Mouse (Mus musculus) c-Kit-positive CD71-positive TER-119-positive erythroid progenitor cells, embryonic 14.5 days (primary cell): ENCODE measurements at regions not wholly inside any gene's neighbourhood (a gene's known extent, or its start where the extent isn't known, plus 50 kb on each side); places are given as distances from the start of the nearest gene placed in this dataset.
"Not testable (repeated sequence)": the region's sequence is repeated elsewhere in the genome, so short reads cannot be mapped to it uniquely, and the experiment has no call there.

Source experiments
- DNase-seq: peaks from one replicate; pipeline ENCODE4 v3.0.0-alpha.2; 2013; ENCODE audit warnings: low spot score

GRCm38 (mm10) chr1:14109190-14109482, 1984.0 kb downstream of the 4930444P10Rik start:
- no peak for DNase-seq

- DNase-seq, result no peak
Measured at GRCm38 (mm10) chr1:14108450-14109189, 1984.5 kb downstream of the 4930444P10Rik start.

- not testable (repeated sequence) for DNase-seq
Measured at GRCm38 (mm10) chr1:14105521-14105920, 1987.6 kb downstream of the 4930444P10Rik start.

- no peak for DNase-seq
Measured at GRCm38 (mm10) chr1:14104529-14104928, 1988.6 kb downstream of the 4930444P10Rik start.

GRCm38 (mm10) chr1:14099031-14099430, 1994.1 kb downstream of the 4930444P10Rik start:
- no peak for DNase-seq

GRCm38 (mm10) chr1:14097567-14098228, 1995.4 kb downstream of the 4930444P10Rik start:
- DNase-seq, result no peak

GRCm38 (mm10) chr1:14064856-14065255, 2028.3 kb downstream of the 4930444P10Rik start:
- no peak for DNase-seq

GRCm38 (mm10) chr1:14036163-14036562, 2057.0 kb downstream of the 4930444P10Rik start:
- no peak for DNase-seq

GRCm38 (mm10) chr1:14011484-14011883, 2081.6 kb downstream of the 4930444P10Rik start:
- DNase-seq, result no peak

GRCm38 (mm10) chr1:14010789-14011188, 2082.3 kb downstream of the 4930444P10Rik start:
- no peak for DNase-seq

- no peak for DNase-seq
Measured at GRCm38 (mm10) chr1:14002550-14002949, 2090.6 kb downstream of the 4930444P10Rik start.

- no peak for DNase-seq
Measured at GRCm38 (mm10) chr1:14001431-14001830, 2091.7 kb downstream of the 4930444P10Rik start.

- DNase-seq, result no peak
Measured at GRCm38 (mm10) chr1:14000605-14001395, 2092.3 kb downstream of the 4930444P10Rik start.

- DNase-seq, result no peak
Measured at GRCm38 (mm10) chr1:13998178-13998708, 2094.9 kb downstream of the 4930444P10Rik start.

- no peak for DNase-seq
Measured at GRCm38 (mm10) chr1:13993825-13994509, 2099.2 kb downstream of the 4930444P10Rik start.

GRCm38 (mm10) chr1:13992978-13993377, 2100.1 kb downstream of the 4930444P10Rik start:
- no peak for DNase-seq

GRCm38 (mm10) chr1:13989360-13989759, 2103.8 kb downstream of the 4930444P10Rik start:
- DNase-seq, result no peak

- no peak for DNase-seq
Measured at GRCm38 (mm10) chr1:13984833-13985232, 2108.3 kb downstream of the 4930444P10Rik start.

GRCm38 (mm10) chr1:13980273-13980672, 2112.9 kb downstream of the 4930444P10Rik start:
- no peak for DNase-seq

GRCm38 (mm10) chr1:13978640-13979039, 2114.5 kb downstream of the 4930444P10Rik start:
- DNase-seq, result no peak

GRCm38 (mm10) chr1:13977207-13977606, 2115.9 kb downstream of the 4930444P10Rik start:
- DNase-seq, result no peak

GRCm38 (mm10) chr1:13949241-13949640, 2143.9 kb downstream of the 4930444P10Rik start:
- no peak for DNase-seq
